Mouse (Mus musculus): ENCODE measurements at regions not wholly inside any gene's neighbourhood (a gene's known extent, or its start where the extent isn't known, plus 50 kb on each side); places are given as distances from the start of the nearest gene placed in this dataset.

DNA sequence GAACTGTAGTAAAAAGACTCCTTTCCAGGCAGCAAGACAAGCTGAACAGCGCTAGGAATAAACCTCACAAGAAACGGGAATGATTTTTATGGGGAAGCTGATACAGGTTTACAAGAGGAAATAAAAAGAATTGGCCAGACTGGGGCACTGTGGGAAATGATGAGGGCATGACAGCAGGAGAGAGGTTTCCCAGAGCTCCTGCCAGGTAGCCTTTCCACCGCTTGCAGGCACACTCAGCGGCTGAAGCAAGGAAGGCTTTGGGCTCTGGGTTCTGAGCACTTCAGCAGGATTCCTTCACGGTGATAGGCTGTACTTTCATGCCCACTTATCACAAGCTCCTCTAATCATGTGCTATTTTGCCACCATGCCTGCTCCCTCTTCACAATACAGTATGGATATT is 114.2 kb upstream of the Syt13 start:
- no peak for TF ChIP-seq CTCF (IDR thresholded peaks at IDR 0.05; ENCODE audit: borderline replicate concordance, control insufficient read depth, extremely low read depth, insufficient read depth, low read length, poor library complexity)
- TF ChIP-seq POLR2A (IDR thresholded peaks at IDR 0.05; ENCODE audit: control insufficient read depth, extremely low read depth, insufficient read depth, low read length, poor library complexity) = no peak

All from thymus, adult 2 months (tissue).